19 mouse cellular contexts compared by ENCODE assay signal in the genomic region with DNA sequence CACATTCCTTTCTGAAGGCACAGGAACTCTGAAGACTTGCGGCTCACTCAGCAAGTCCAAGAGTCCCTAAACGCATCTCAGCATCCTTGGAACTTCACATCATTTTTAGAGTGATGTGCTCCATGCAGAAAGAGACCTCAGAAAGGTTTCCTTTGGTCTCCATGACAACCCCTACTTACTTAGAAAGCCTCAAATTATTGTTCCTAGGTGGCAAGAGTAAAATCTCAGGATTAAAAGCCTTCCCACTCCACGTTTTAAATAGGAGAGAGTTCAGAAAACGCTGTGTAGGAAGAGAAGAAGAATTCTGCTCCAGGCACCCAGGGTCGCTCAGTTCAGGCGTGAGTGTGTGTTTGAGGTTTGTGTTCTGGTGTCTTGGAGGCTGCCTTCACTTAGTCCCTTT. TPM values are rescaled to one million over a fixed set of nuclear protein-coding genes. Genes with fewer than 3 reads are reported as not detected.
DNase-seq lines count a peak whose midpoint lies in the region; ATAC-seq and TF ChIP-seq lines count a peak whose summit lies in the region.
"Had no signal": no experiment of that assay in that cellular context is flagged by ENCODE, and none has a peak within 500 bp of the region (broad histone marks: within the 10 kb centered on the region; RNA-seq: fewer than 3 reads in every experiment).

No protein-coding gene starts in this region.

- peak overlapping the region; percentile 15; the same call in 1 of the 2 replicates for H3K4me2 ChIP-seq in heart, embryonic 14.5 days (ENCODE audit: low read length)
- no peak overlapping the region for H3K4me2 ChIP-seq in lung, embryonic 14.5 days
- H3K4me2 ChIP-seq: forebrain, embryonic 13.5 days; hindbrain, embryonic 15.5 days; intestine, embryonic 15.5 days; limb, embryonic 13.5 days; liver, embryonic 13.5 days; lung, embryonic 15.5 days; midbrain, embryonic 12.5 days had no signal

- peaks cover 10 to 28% of the 10 kb centered on the region in 2 experiments for H3K4me1 ChIP-seq in heart, embryonic 14.5 days (ENCODE audit: control insufficient read depth in 2 of 2, insufficient read depth in 2 of 2, low read length in 2 of 2)
- 0 out of 2 replicates have a peak, but pooled peaks cover 3% of the 10 kb centered on the region for H3K4me1 ChIP-seq in lung, embryonic 14.5 days (ENCODE audit: insufficient read depth)
- peaks cover 12% of the 10 kb centered on the region for H3K4me1 ChIP-seq in bone marrow macrophage, adult 2 months (ENCODE audit: control insufficient read depth, insufficient read depth, low read length)
- H3K4me1 ChIP-seq: forebrain, embryonic 13.5 days; hindbrain, embryonic 15.5 days; intestine, embryonic 15.5 days; lung, embryonic 15.5 days; midbrain, embryonic 12.5 days had no signal

- H3K9ac ChIP-seq in heart, embryonic 14.5 days (ENCODE audit: low read length), result no peak overlapping the region; the same call in 1 of the 2 replicates
- H3K9ac ChIP-seq in lung, embryonic 14.5 days, result no peak overlapping the region
- H3K9ac ChIP-seq: forebrain, embryonic 13.5 days; hindbrain, embryonic 15.5 days; intestine, embryonic 15.5 days; limb, embryonic 13.5 days; liver, embryonic 13.5 days; lung, embryonic 15.5 days; midbrain, embryonic 12.5 days had no signal

- peak overlapping the region; percentile 76 to 89 for H3K27ac ChIP-seq in heart, embryonic 14.5 days (replicated peaks in 1 of 2; ENCODE audit: control insufficient read depth in 1 of 2, insufficient read depth in 1 of 2, low read depth in 2 of 2, low read length in 2 of 2)
- peak overlapping the region; percentile 0; the same call in 1 of the 2 replicates for H3K27ac ChIP-seq in lung, embryonic 14.5 days (ENCODE audit: low read depth)
- peak overlapping the region; percentile 19; the same call in 1 of the 2 replicates for H3K27ac ChIP-seq in bone marrow macrophage, adult 2 months (ENCODE audit: insufficient read depth, low read depth, low read length)
- H3K27ac ChIP-seq: forebrain, embryonic 13.5 days; hindbrain, embryonic 15.5 days; intestine, embryonic 15.5 days; limb, embryonic 13.5 days; liver, embryonic 13.5 days; lung, embryonic 15.5 days; midbrain, embryonic 12.5 days had no signal

- no peaks in the 10 kb centered on the region for H3K27me3 ChIP-seq in heart, embryonic 14.5 days (ENCODE audit: control insufficient read depth, insufficient read depth, low read length)
- no peaks in the 10 kb centered on the region for H3K27me3 ChIP-seq in lung, embryonic 14.5 days (ENCODE audit: insufficient read depth, low read length)
- H3K27me3 ChIP-seq: forebrain, embryonic 13.5 days; hindbrain, embryonic 15.5 days; intestine, embryonic 15.5 days; limb, embryonic 13.5 days; liver, embryonic 13.5 days; lung, embryonic 15.5 days; midbrain, embryonic 12.5 days had no signal

- WGBS in heart, embryonic 14.5 days, result 77% methylated on average over 6 of the region's 6 CpGs
- 68% methylated on average over 6 of the region's 6 CpGs for WGBS in lung, embryonic 14.5 days

- H3K9me3 ChIP-seq in heart, embryonic 14.5 days (ENCODE audit: control insufficient read depth, low read length), result no peaks in the 10 kb centered on the region
- H3K9me3 ChIP-seq in lung, embryonic 14.5 days (ENCODE audit: low read depth, low read length), result no peaks in the 10 kb centered on the region
- H3K9me3 ChIP-seq: forebrain, embryonic 13.5 days; hindbrain, embryonic 15.5 days; intestine, embryonic 15.5 days; limb, embryonic 13.5 days; liver, embryonic 13.5 days; lung, embryonic 15.5 days; midbrain, embryonic 12.5 days had no signal

- no peak for TF ChIP-seq POLR2A in bone marrow macrophage, adult 2 months (IDR thresholded peaks at IDR 0.05; ENCODE audit: borderline replicate concordance, low read depth, low read length)

- TF ChIP-seq CTCF in lung, embryonic 14.5 days (IDR thresholded peaks at IDR 0.05; ENCODE audit: low read depth), result no peak
- TF ChIP-seq CTCF in bone marrow macrophage, adult 2 months (IDR thresholded peaks at IDR 0.05; ENCODE audit: low read depth, low read length), result no peak

- no peaks in the 10 kb centered on the region for H3K36me3 ChIP-seq in heart, embryonic 14.5 days (ENCODE audit: control insufficient read depth, insufficient read depth, low read length)
- H3K36me3 ChIP-seq in lung, embryonic 14.5 days (ENCODE audit: insufficient read depth), result no peaks in the 10 kb centered on the region
- H3K36me3 ChIP-seq: hindbrain, embryonic 15.5 days; intestine, embryonic 15.5 days; limb, embryonic 13.5 days; liver, embryonic 13.5 days; lung, embryonic 15.5 days; midbrain, embryonic 12.5 days had no signal

- intact Hi-C loops in heart, postnatal 36 days (cut with DNase I), result no loop called here

- peak; percentile 4 to 27 for DNase-seq in frontal cortex, adult 2 months (ENCODE audit: extremely low spot score in 1 of 2, low spot score in 1 of 2)
- DNase-seq in frontal cortex, postnatal 14 days (ENCODE audit: low spot score in 2 of 2), result no peak
- DNase-seq in heart, postnatal 36 days, result no peak
- no peak for DNase-seq in lung, embryonic 14.5 days
- no peak for DNase-seq in lung, postnatal 14 days
- DNase-seq in spleen, postnatal 10 days (ENCODE audit: low spot score in 2 of 2), result no peak
- DNase-seq: adrenal gland, postnatal 25 days; cerebellum, adult 18-20 months; kidney, adult 9 months; kidney, postnatal 25 days; liver, embryonic 13.5 days had no signal

- no peak for ATAC-seq in heart, embryonic 14.5 days (ENCODE audit: insufficient number of reproducible peaks, insufficient read depth, low FRiP score, low read depth)
- no peak for ATAC-seq in lung, embryonic 14.5 days (ENCODE audit: insufficient read depth)
- ATAC-seq: forebrain, embryonic 13.5 days; intestine, embryonic 15.5 days had no signal

- no peak overlapping the region for H3K4me3 ChIP-seq in heart, embryonic 14.5 days (ENCODE audit: control insufficient read depth in 1 of 2, insufficient read depth in 1 of 2, low read depth in 1 of 2, low read length in 2 of 2)
- H3K4me3 ChIP-seq in lung, embryonic 14.5 days (ENCODE audit: low read depth, low read length), result no peak overlapping the region
- no peak overlapping the region for H3K4me3 ChIP-seq in bone marrow macrophage, adult 2 months (ENCODE audit: insufficient read depth, low read length)
- H3K4me3 ChIP-seq: forebrain, embryonic 13.5 days; hindbrain, embryonic 15.5 days; intestine, embryonic 15.5 days; limb, embryonic 13.5 days; liver, embryonic 13.5 days; lung, embryonic 15.5 days; midbrain, embryonic 12.5 days had no signal

RNA-seq across cellular contexts. Expression of a gene that starts 27.1 kb away (rescaled TPM):
- polyA plus RNA-seq in frontal cortex, adult 2 months (2012; rRNA removed), result 26.4 and 28.6 TPM in 2 replicates
- polyA plus RNA-seq in heart, embryonic 14.5 days (2014; fragmentation: Nextera tagmentation; extraction: Ambion mirVana), result 27.4 and 28.1 TPM in 2 replicates
- total RNA-seq in heart, postnatal 36 days (2021), result 10 to 100 TPM; 44.8 to 55.3 TPM
- 26.8 and 27.1 TPM in 2 replicates for polyA plus RNA-seq in lung, embryonic 14.5 days (2014; fragmentation: Nextera tagmentation; extraction: Ambion mirVana)
- polyA plus RNA-seq in bone marrow macrophage, adult 2 months (2012; ENCODE audit: insufficient read depth, insufficient read length, missing spikeins), result 26.8 and 30.7 TPM in 2 replicates

Comparison
In these comparisons a context has a peak if more than half of its experiments do, and no peak if none do; other contexts are left out.
1. DNase-seq: peak in frontal cortex, adult 2 months (2 of 2); none in frontal cortex, postnatal 14 days (0 of 2), heart, postnatal 36 days (0 of 2), lung, embryonic 14.5 days (single experiment), lung, postnatal 14 days (single experiment) and spleen, postnatal 10 days (0 of 2).
2. H3K27ac ChIP-seq: peak in every context shown above with its lines; median percentile 82 in heart, embryonic 14.5 days; 19 in bone marrow macrophage, adult 2 months; 0 in lung, embryonic 14.5 days.